Mouse (Mus musculus) liver, embryonic 16.5 days (tissue): ENCODE results near the gene Col24a1. TPM values are rescaled to one million over a fixed set of nuclear protein-coding genes. Genes with fewer than 3 reads are reported as not detected.

ENCODE experiments used
- ATAC-seq: fragments of 200-750 bp; cut with Nextera tagmentation; 2 replicates; pipeline ENCODE4 v1.8.0; 2017; ENCODE audit warnings: low read depth, mild to moderate bottlenecking, moderate number of reproducible peaks, moderate library complexity
- H3K27ac ChIP-seq: fragments of 300-500 bp; sonication (generic); 2 replicates; pipeline ENCODE4 v1.5.1; 2014; ENCODE audit warnings: mild to moderate bottlenecking, low read length
- H3K27me3 ChIP-seq: fragments of 300-500 bp; sonication (generic); 2 replicates; pipeline ENCODE4 v1.6.1; 2014; ENCODE audit warnings: low read depth, low read length, mixed read lengths; ENCODE audit not compliant: control insufficient read depth, insufficient read depth
- H3K36me3 ChIP-seq: fragments of 300-500 bp; sonication (generic); 2 replicates; pipeline ENCODE4 v1.6.1; 2014; ENCODE audit warnings: mild to moderate bottlenecking; ENCODE audit not compliant: control insufficient read depth, insufficient read depth
- H3K4me1 ChIP-seq: fragments of 300-500 bp; sonication (generic); 2 replicates; pipeline ENCODE4 v1.6.1; 2014; ENCODE audit warnings: low read depth, low read length, mixed read lengths; ENCODE audit not compliant: control insufficient read depth
- H3K4me2 ChIP-seq: fragments of 300-500 bp; sonication (generic); 2 replicates; pipeline ENCODE4 v1.6.1; 2014; ENCODE audit warnings: low read depth, low read length, mixed read lengths
- H3K4me3 ChIP-seq: fragments of 300-500 bp; sonication (generic); 2 replicates; pipeline ENCODE4 v1.5.1; 2014; ENCODE audit warnings: low read depth, mild to moderate bottlenecking, low read length
- H3K9ac ChIP-seq: fragments of 300-500 bp; sonication (generic); 2 replicates; pipeline ENCODE4 v1.6.1; 2014; ENCODE audit warnings: low read depth, low read length
- H3K9me3 ChIP-seq: fragments of 300-500 bp; sonication (generic); replicated peaks from 2 replicates; pipeline ENCODE4 v1.6.1; 2016; ENCODE audit warnings: low read length; ENCODE audit not compliant: control insufficient read depth
- WGBS: fragments of 180-500 bp; shearing (Covaris S2); extraction: QIAGEN DNeasy Blood & Tissue Kit; methylation state at CpG from one replicate; pipeline ENCODE4 v1.1.7; 2014; ENCODE audit not compliant: insufficient replicate concordance; 5-methylcytosine and 5-hydroxymethylcytosine counted together
- polyA plus RNA-seq: library from polyadenylated mRNA; unstranded; fragments of >200 nt; fragmentation: Nextera tagmentation; extraction: Ambion mirVana; gene quantifications from 2 replicates; pipeline ENCODE4 v1.2.1, GENCODE M21; 2015

The Col24a1 gene
- polyA plus RNA-seq = 0.46 and 0.65 TPM in 2 replicates

- 4% methylated on average over 22 of the region's 22 CpGs for WGBS
- Histone ChIP-seq H3K9ac (no peak within 1 kb of the TSS), H3K27ac (no peak within 1 kb of the TSS), H3K4me2 (peak within 1 kb of the TSS; percentile 41), H3K27me3 (peaks cover 3% of the 10 kb centered on the region), H3K4me3 (peak within 1 kb of the TSS; percentile 33), H3K4me1 (no peaks in the 10 kb centered on the region), H3K9me3 (no peaks in the 10 kb centered on the region), H3K36me3 (no peaks in the 10 kb centered on the region)
- no peak for ATAC-seq
Measured at GRCm38 (mm10) chr3:145292337-145293134, at the start of gene Col24a1. Gene Col24a1 (plus strand): TSS chr3:145292472.

GRCm38 (mm10) chr3:145248040-145248439, 44.2 kb upstream of the Col24a1 start:
- H3K27me3 ChIP-seq = no peaks in the 10 kb centered on the region
- H3K4me3 ChIP-seq = no peak overlapping the region
- H3K27ac ChIP-seq = no peak overlapping the region
- no peaks in the 10 kb centered on the region for H3K4me1 ChIP-seq
- H3K36me3 ChIP-seq = no peaks in the 10 kb centered on the region
- ATAC-seq = no peak
- no peaks in the 10 kb centered on the region for H3K9me3 ChIP-seq
- 55% methylated on average over 2 of the region's 2 CpGs for WGBS
- no peak overlapping the region for H3K9ac ChIP-seq
- H3K4me2 ChIP-seq = no peak overlapping the region

GRCm38 (mm10) chr3:145253066-145253465, 39.2 kb upstream of the Col24a1 start:
- Histone ChIP-seq H3K4me1 (no peaks in the 10 kb centered on the region), H3K4me3 (no peak overlapping the region), H3K9me3 (no peaks in the 10 kb centered on the region), H3K27me3 (no peaks in the 10 kb centered on the region), H3K4me2 (no peak overlapping the region), H3K9ac (no peak overlapping the region), H3K36me3 (no peaks in the 10 kb centered on the region), H3K27ac (no peak overlapping the region)
- ATAC-seq = no peak
- 55% methylated on average over 5 of the region's 5 CpGs for whole genome bisulfite sequencing

GRCm38 (mm10) chr3:145254764-145255396, 37.4 kb upstream of the Col24a1 start:
- 53% methylated on average over 3 of the region's 3 CpGs for WGBS
- Histone ChIP-seq H3K27ac (no peak overlapping the region), H3K9ac (no peak overlapping the region), H3K27me3 (no peaks in the 10 kb centered on the region), H3K9me3 (no peaks in the 10 kb centered on the region), H3K4me2 (no peak overlapping the region), H3K4me1 (no peaks in the 10 kb centered on the region), H3K36me3 (no peaks in the 10 kb centered on the region), H3K4me3 (no peak overlapping the region)
- ATAC-seq = no peak

GRCm38 (mm10) chr3:145256647-145257046, 35.6 kb upstream of the Col24a1 start:
- H3K4me1 ChIP-seq = no peaks in the 10 kb centered on the region
- H3K4me3 ChIP-seq = no peak overlapping the region
- H3K27ac ChIP-seq = no peak overlapping the region
- H3K36me3 ChIP-seq = no peaks in the 10 kb centered on the region
- no peaks in the 10 kb centered on the region for H3K27me3 ChIP-seq
- WGBS = 62% methylated on average over 7 of the region's 7 CpGs
- H3K9ac ChIP-seq = no peak overlapping the region
- no peaks in the 10 kb centered on the region for H3K9me3 ChIP-seq
- no peak for ATAC-seq
- H3K4me2 ChIP-seq = no peak overlapping the region

- no peak for ATAC-seq
- Histone ChIP-seq H3K4me3 (no peak overlapping the region), H3K27ac (no peak overlapping the region)
Measured at GRCm38 (mm10) chr3:145259678-145260077, 32.6 kb upstream of the Col24a1 start.

GRCm38 (mm10) chr3:145263131-145263530, 29.1 kb upstream of the Col24a1 start:
- no peak for ATAC-seq

More at GRCm38 (mm10) chr3:145259678-145260077, 32.6 kb upstream of the Col24a1 start:
- WGBS = 50% methylated on average over 6 of the region's 6 CpGs
- no peaks in the 10 kb centered on the region for H3K9me3 ChIP-seq
- no peaks in the 10 kb centered on the region for H3K4me1 ChIP-seq
- no peaks in the 10 kb centered on the region for H3K27me3 ChIP-seq
- no peak overlapping the region for H3K9ac ChIP-seq
- no peak overlapping the region for H3K4me2 ChIP-seq
- H3K36me3 ChIP-seq = no peaks in the 10 kb centered on the region

GRCm38 (mm10) chr3:145268066-145268465, 24.2 kb upstream of the Col24a1 start:
- peak; percentile 84 for ATAC-seq
- no peaks in the 10 kb centered on the region for H3K27me3 ChIP-seq
- H3K27ac ChIP-seq = no peak overlapping the region
- no peak overlapping the region for H3K4me2 ChIP-seq
- 48% methylated on average over 7 of the region's 7 CpGs for WGBS
- no peaks in the 10 kb centered on the region for H3K36me3 ChIP-seq
- no peaks in the 10 kb centered on the region for H3K4me1 ChIP-seq
- no peak overlapping the region for H3K4me3 ChIP-seq
- no peak overlapping the region for H3K9ac ChIP-seq
- no peaks in the 10 kb centered on the region for H3K9me3 ChIP-seq

More at GRCm38 (mm10) chr3:145263131-145263530, 29.1 kb upstream of the Col24a1 start:
- no peaks in the 10 kb centered on the region for H3K4me1 ChIP-seq
- no peak overlapping the region for H3K4me2 ChIP-seq
- H3K27me3 ChIP-seq = no peaks in the 10 kb centered on the region
- H3K9me3 ChIP-seq = no peaks in the 10 kb centered on the region
- H3K9ac ChIP-seq = no peak overlapping the region
- H3K36me3 ChIP-seq = no peaks in the 10 kb centered on the region
- 55% methylated on average over 4 of the region's 4 CpGs for WGBS
- no peak overlapping the region for H3K27ac ChIP-seq
- no peak overlapping the region for H3K4me3 ChIP-seq

GRCm38 (mm10) chr3:145274191-145274590, 18.1 kb upstream of the Col24a1 start:
- 58% methylated on average over 6 of the region's 6 CpGs for WGBS
- H3K9me3 ChIP-seq = no peaks in the 10 kb centered on the region

More at GRCm38 (mm10) chr3:145274191-145274590, 18.1 kb upstream of the Col24a1 start:
- H3K4me2 ChIP-seq = no peak overlapping the region
- H3K4me3 ChIP-seq = no peak overlapping the region
- H3K27ac ChIP-seq = no peak overlapping the region
- no peaks in the 10 kb centered on the region for H3K36me3 ChIP-seq
- no peaks in the 10 kb centered on the region for H3K4me1 ChIP-seq
- ATAC-seq = no peak
- no peaks in the 10 kb centered on the region for H3K27me3 ChIP-seq
- H3K9ac ChIP-seq = no peak overlapping the region
